Mouse (Mus musculus) gastrocnemius, adult 2 months (tissue): ENCODE data around the gene Samd8. TPM values are rescaled to one million over a fixed set of nuclear protein-coding genes. Genes with fewer than 3 reads are reported as not detected.

ENCODE experiments used
- DNase-seq: peaks from one replicate; pipeline ENCODE4 v3.0.0; 2022
- H3K27ac ChIP-seq: fragments of 200-600 bp; 2 replicates; pipeline ENCODE4 v1.8.1; 2022; ENCODE audit warnings: mild to moderate bottlenecking
- H3K4me3 ChIP-seq: fragments of 200-600 bp; 2 replicates; pipeline ENCODE4 v1.8.1; 2022; ENCODE audit warnings: mild to moderate bottlenecking, moderate library complexity
- CTCF ChIP-seq: fragments of 200-600 bp; IDR thresholded peaks from 2 replicates; pipeline ENCODE4 v1.8.1; 2022; ENCODE audit warnings: antibody characterized with exemption, mild to moderate bottlenecking, moderate library complexity
- intact Hi-C: fragments of 180-260 bp; cut with DNase I; formaldehyde crosslinking; loops from one replicate; pipeline ENCODE4 v1.15.1; 2025
- total RNA-seq, 2 experiments: library from RNA; stranded (reverse); gene quantifications; 2 replicates each; pipeline ENCODE4 v1.2.3; 2021

Gene Samd8
- total RNA-seq, 2 experiments from 2014 or later = 57.3 to 63.4 TPM

DNA sequence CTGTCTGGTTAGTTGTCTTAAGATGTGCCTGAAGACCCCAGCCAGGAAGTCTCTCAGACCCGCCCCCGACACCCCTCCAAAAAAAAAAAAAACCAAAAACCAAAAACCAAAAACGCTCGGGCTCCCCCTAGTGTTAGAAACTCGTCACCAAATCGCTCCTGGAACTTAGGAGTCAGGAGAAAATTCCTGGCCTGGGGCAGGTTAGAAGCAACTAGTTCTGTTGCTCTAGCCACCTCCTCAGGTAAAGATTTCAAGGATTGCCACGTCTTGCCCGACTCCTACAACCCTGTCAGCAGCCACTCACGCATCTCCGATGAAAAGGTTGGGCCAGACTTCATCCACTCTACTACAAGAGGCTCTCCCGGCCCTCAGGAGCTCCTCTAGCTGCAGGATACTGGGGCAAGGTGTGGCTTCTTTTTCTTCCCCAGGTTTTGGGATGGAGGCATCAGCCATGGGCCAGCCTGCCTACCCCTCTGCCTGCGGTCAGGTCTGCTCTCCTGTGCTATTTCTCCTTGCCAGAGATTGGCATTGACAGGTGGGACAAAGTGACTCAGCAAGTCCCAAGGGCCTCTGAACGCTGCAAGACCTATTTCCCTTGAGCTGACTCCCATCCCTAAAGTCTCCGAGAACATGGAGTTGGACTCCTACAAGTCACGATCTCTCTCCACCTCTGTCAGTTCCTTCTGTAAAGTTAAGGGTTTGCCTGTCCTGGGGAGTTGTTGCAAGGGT, 2.0 kb upstream of the Samd8 start:
- peak; percentile 76 for TF ChIP-seq CTCF
- intact Hi-C loops = loop anchor here (5.0 kb wide), 1 partner anchor 246 kb away; no protein-coding TSS in a partner anchor
- DNase-seq = peak; percentile 76
- peak overlapping the region; percentile 74 for H3K4me3 ChIP-seq
- H3K27ac ChIP-seq = peak overlapping the region; percentile 96

DNA sequence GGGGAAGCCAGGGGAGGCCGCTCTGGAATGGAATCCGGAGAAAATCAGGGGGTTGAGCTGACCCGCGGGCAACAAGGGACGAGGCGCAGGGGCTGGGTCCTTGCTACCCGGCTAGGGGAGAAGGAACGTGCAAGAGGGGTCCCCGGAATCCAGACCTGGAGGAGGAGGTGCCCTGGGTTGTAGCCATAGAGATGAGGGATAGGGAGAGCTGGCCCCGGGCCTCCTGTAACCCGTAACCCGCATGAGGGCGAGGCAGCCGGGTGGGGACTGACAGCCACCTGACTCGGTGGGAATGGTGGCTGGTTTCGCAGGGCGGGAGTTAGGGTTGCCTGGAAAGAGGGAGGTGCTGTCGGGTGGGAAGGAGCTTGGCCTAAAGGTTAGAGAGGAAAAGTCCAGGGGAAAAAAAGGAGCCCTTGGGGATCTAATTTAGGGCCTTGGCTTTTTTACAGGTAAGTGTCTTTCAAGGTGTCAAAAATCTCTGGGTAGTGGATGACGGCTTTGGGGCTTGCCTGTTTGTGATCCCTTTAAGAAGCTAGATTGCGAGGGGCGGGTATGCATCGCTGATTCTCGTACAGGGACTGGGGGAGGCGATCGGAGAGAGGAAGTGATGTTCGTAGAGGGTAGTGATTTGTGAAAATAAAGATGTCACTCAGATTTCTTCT, 681 bp downstream of the Samd8 start, which contains the start of gene Dusp13:
TSS of gene Dusp13 (minus strand) at position 301 of the 662 bp plus-strand sequence.
- peak; percentile 83 for DNase-seq
- intact Hi-C loops = loop anchor here (2.0 to 5.0 kb wide), 2 partner anchors 80 to 96 kb away; partner anchors contain the start of gene Comtd1
- Histone ChIP-seq H3K4me3 (peak within 1 kb of the TSS; percentile 91), H3K27ac (peak within 1 kb of the TSS; percentile 96)
- TF ChIP-seq CTCF = no peak

DNA sequence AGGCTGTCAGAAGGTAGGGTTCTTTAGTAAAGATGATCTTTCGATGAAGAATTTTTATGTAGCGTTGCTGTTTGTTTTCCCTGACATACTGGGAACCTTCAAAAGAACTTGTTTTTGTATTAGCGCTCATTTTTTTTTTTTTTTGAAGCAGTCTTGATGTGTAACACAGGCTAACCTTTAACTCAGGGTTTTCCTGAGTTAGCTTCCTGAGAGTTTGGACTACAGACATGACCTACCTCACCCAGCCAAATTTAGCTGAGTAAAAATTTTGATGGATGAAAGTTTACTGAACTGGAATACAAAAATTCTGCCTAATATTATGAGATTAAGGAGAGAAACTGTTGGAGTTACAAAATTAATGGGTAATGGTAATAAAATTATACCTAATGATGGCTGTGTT, 2.1 kb downstream of the Samd8 start:
- TF ChIP-seq CTCF = no peak
- Histone ChIP-seq H3K27ac (peak overlapping the region; percentile 96), H3K4me3 (peak overlapping the region; percentile 91)
- intact Hi-C loops = loop anchor here (5.0 kb wide), 1 partner anchor 95 kb away; the partner anchor contains the start of gene Comtd1
- DNase-seq = no peak

DNA sequence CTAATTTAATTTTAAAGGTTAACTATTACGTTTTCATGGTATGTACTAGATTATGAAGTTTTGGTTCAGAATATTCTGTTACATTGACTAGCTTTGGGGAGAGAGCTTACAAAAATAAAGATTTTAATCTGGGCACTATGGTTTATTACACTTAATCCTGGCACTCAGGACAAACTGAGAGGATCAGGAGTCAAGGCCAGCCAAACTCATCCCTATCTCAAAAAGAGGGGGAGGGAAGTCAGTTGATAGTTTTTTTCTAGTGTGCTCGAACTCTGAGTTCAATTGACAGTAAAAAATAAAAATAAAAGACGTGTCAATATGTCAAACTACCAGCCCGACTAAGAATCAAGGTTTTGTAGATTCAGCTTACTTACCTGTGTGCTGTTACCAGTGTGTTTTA, 3.0 kb downstream of the Samd8 start:
- no peak for TF ChIP-seq CTCF
- no peak for DNase-seq
- Histone ChIP-seq H3K4me3 (no peak overlapping the region), H3K27ac (peak overlapping the region; percentile 55)
- intact Hi-C loops = loop anchor here (5.0 kb wide), 1 partner anchor 94 kb away; the partner anchor contains the start of gene Comtd1

- H3K4me3 ChIP-seq = no peak overlapping the region
- no peak for TF ChIP-seq CTCF
- DNase-seq = no peak
- no peak overlapping the region for H3K27ac ChIP-seq
- intact Hi-C loops = loop anchor here (5.0 kb wide), 1 partner anchor 36 kb away; no protein-coding TSS in a partner anchor
These were observed 11.2 kb downstream of the Samd8 start for GRCm38 (mm10) chr14:21761560-21761959.

GRCm38 (mm10) chr14:21763736-21764135, 13.4 kb downstream of the Samd8 start:
- no peak for TF ChIP-seq CTCF
- intact Hi-C loops = loop anchor here (5.0 kb wide), 1 partner anchor 34 kb away; no protein-coding TSS in a partner anchor
- Histone ChIP-seq H3K4me3 (no peak overlapping the region), H3K27ac (no peak overlapping the region)
- DNase-seq = no peak

- no peak overlapping the region for H3K27ac ChIP-seq
- H3K4me3 ChIP-seq = no peak overlapping the region
- no peak for TF ChIP-seq CTCF
- intact Hi-C loops = loop anchor here (5.0 kb wide), 1 partner anchor 33 kb away; no protein-coding TSS in a partner anchor
- DNase-seq = no peak
These were observed 14.3 kb downstream of the Samd8 start for GRCm38 (mm10) chr14:21764646-21765045.

DNA sequence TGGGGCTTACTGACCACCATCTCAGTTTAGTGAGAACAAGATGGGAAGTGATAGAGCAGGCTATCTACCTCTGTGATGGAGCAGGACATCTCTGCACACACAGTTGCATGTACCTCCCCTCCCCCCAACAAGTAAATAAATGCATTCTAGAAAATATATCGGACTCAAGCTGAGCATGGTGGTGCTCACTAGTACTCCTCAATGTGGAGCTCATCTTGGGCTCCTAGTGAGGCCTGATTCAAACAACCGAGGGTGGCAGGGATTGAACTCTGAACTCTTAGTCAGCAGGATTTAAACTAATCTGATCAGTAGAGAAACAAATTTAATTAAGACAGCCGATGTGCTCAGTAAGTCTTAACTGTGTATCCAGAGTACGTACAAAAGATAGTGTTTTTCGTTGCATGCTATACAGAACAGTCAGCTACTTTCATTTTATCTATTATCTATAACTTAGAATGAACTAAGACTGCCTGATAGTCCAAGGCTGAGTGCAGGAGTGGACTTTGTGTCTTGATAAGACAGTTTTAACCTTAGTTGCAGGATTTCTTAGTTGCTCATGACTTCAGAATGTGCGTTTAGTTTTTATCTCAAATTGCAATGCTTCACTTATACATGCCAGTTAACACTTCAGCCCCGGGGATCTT, 15.5 kb downstream of the Samd8 start:
- no peak for DNase-seq
- no peak for TF ChIP-seq CTCF
- Histone ChIP-seq H3K27ac (no peak overlapping the region), H3K4me3 (no peak overlapping the region)
- intact Hi-C loops = no loop called here

GRCm38 (mm10) chr14:21766398-21766958, 16.1 kb downstream of the Samd8 start:
- no peak for TF ChIP-seq CTCF
- intact Hi-C loops = no loop called here
- DNase-seq = no peak
- Histone ChIP-seq H3K27ac (no peak overlapping the region), H3K4me3 (no peak overlapping the region)

DNA sequence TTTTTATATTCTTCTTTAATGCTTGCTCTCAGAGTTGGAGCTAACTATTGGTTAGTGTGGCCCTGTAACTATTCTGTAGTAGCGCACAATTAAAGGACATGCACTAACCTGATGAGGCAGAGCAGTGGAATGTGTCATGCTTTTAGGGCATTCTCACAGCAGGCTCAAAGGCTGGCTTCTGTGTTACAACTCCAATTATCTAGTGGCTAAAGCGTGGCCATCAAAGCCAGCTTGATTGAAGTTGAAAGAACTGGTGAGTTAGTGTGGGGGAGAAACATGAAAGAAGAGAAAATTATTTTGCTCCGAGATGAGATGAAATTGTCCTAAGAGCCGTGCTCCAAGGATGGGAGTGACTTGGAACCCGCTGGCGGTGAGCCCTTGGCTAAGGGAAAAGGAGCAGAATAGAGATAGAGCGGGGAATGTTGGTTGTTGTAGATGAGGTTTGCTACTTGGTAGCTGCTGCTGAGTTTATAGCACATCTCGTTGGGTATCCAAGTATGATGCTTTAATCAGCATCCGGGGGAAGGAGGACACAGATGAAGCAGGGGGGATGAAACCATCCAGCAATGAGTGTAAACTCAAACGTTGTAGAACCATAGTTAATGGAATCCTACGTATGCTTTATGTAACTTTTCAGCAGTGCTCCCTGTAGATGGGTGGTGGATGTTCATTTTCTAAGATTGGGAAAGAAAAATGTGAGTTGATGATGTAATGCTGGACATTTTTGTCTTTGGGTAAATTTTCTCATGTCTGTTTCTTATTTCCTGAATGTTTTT, 22.4 kb downstream of the Samd8 start:
- intact Hi-C loops = no loop called here
- no peak for TF ChIP-seq CTCF
- Histone ChIP-seq H3K27ac (no peak overlapping the region), H3K4me3 (no peak overlapping the region)
- DNase-seq = peak; percentile 36

- no peak for DNase-seq
- no peak overlapping the region for H3K4me3 ChIP-seq
- no peak overlapping the region for H3K27ac ChIP-seq
- no peak for TF ChIP-seq CTCF
- intact Hi-C loops = no loop called here
These were observed 23.6 kb downstream of the Samd8 start for GRCm38 (mm10) chr14:21773946-21774345.

DNA sequence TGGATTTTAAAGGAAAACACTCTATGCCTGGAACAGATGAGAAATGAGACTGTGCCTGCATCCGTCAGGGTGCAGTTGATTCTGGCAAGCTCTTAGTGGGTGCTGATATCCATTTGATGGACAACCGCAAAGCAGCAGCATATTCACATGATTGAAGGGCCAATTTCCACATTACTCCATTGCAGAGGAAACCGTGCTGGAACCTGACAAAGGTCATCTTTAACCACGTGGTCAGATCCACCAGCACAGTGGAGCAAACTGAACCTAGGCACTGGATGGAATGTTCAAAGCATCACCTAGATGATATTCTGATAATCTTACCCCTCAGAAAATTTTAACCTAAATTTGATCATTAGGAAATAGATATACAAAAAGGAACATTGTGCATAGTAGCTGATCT, 25.9 kb downstream of the Samd8 start:
- DNase-seq = no peak
- intact Hi-C loops = no loop called here
- H3K4me3 ChIP-seq = no peak overlapping the region
- TF ChIP-seq CTCF = no peak
- H3K27ac ChIP-seq = no peak overlapping the region
